Mouse (Mus musculus): Measurements from ENCODE around the gene Pla2g12b.

Pla2g12b gene

GRCm38 (mm10) chr10:59416623-59417022, 13.2 kb downstream of the Pla2g12b start:
- peak; percentile 29 for DNase-seq

- DNase-seq = no peak
These were observed 16.1 kb downstream of the Pla2g12b start for GRCm38 (mm10) chr10:59419516-59419915.

- no peak for DNase-seq
These were observed 21.0 kb downstream of the Pla2g12b start for GRCm38 (mm10) chr10:59424453-59424852.

- DNase-seq = peak; percentile 79
These were observed 21.9 kb downstream of the Pla2g12b start for GRCm38 (mm10) chr10:59425369-59425768.

GRCm38 (mm10) chr10:59426371-59426770, 22.9 kb downstream of the Pla2g12b start:
- no peak for DNase-seq

- no peak for DNase-seq
These were observed 26.1 kb downstream of the Pla2g12b start for GRCm38 (mm10) chr10:59429448-59430135.

- no peak for DNase-seq
These were observed 27.3 kb downstream of the Pla2g12b start for GRCm38 (mm10) chr10:59430701-59431218.

GRCm38 (mm10) chr10:59435746-59436145, 32.3 kb downstream of the Pla2g12b start:
- no peak for DNase-seq

- DNase-seq = no peak
These were observed 35.2 kb downstream of the Pla2g12b start for GRCm38 (mm10) chr10:59438651-59439050.

- peak; percentile 84 for DNase-seq
These were observed 36.1 kb downstream of the Pla2g12b start for GRCm38 (mm10) chr10:59439508-59439931.

GRCm38 (mm10) chr10:59440177-59440576, 36.7 kb downstream of the Pla2g12b start:
- DNase-seq = no peak

GRCm38 (mm10) chr10:59441735-59442134, 38.3 kb downstream of the Pla2g12b start, which contains the start of gene Oit3:
Gene Oit3, minus strand, starts transcription at chr10:59441778.
- DNase-seq = no peak

- peak; percentile 79 for DNase-seq
These were observed 39.8 kb downstream of the Pla2g12b start for GRCm38 (mm10) chr10:59443212-59443611.

- no peak for DNase-seq
These were observed 40.6 kb downstream of the Pla2g12b start for GRCm38 (mm10) chr10:59444106-59444505.

GRCm38 (mm10) chr10:59444635-59445034, 41.2 kb downstream of the Pla2g12b start:
- no peak for DNase-seq

- no peak for DNase-seq
These were observed 43.5 kb downstream of the Pla2g12b start for GRCm38 (mm10) chr10:59446911-59447437.

- no peak for DNase-seq
These were observed 44.1 kb downstream of the Pla2g12b start for GRCm38 (mm10) chr10:59447546-59447945.

- peak; percentile 60 for DNase-seq
These were observed 48.4 kb downstream of the Pla2g12b start for GRCm38 (mm10) chr10:59451839-59452238.

- DNase-seq = no peak
These were observed 51.2 kb downstream of the Pla2g12b start for GRCm38 (mm10) chr10:59454631-59455030.

- DNase-seq = no peak
These were observed 56.3 kb downstream of the Pla2g12b start for GRCm38 (mm10) chr10:59459767-59460166.

- no peak for DNase-seq
These were observed 58.8 kb downstream of the Pla2g12b start for GRCm38 (mm10) chr10:59462307-59462706.

- no peak for DNase-seq
These were observed 62.1 kb downstream of the Pla2g12b start for GRCm38 (mm10) chr10:59465546-59465945.

GRCm38 (mm10) chr10:59466626-59467025, 63.2 kb downstream of the Pla2g12b start:
- no peak for DNase-seq

- no peak for DNase-seq
These were observed 63.8 kb downstream of the Pla2g12b start for GRCm38 (mm10) chr10:59467297-59467696.

Data from lung, postnatal 10 days (tissue).